Mouse (Mus musculus): ENCODE data around the gene Dedd2.

Dedd2 gene

DNA sequence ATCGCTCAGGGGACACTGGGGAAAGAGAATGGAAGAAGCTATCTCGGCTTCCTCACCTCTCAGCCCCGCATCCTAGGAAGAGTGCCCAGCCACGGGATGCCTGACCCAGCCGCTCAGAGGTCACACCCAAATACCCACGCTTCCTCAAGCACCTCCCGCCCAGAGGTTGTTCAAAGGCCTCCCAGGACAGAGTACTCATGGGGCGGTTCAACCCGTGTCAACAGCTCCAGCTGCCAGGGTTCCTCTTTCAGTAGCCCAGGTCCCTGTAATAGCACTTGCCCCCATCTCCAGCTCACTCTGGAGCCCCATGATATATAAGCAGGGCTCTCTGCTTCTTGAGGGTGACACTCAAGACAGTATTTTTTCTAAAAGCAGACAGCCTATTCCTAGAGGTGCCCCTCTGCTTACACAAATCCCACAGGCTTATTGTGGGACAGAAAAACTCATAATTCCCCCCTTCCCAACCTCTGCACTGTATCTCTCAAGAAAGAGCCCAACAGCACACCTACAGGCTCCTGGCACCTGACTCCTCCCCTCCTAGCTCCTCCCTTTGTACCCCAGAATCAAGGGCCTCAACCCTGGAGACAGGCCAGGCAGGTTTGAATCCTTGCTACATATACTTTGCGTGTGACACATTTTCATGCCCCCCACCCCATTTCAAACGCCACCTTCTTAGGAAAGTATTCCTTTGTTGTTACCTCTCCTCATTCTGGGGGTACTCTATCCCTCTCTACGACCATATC lies 2.6 kb downstream of the Dedd2 start:
- peak; percentile 25 for DNase-seq

DNA sequence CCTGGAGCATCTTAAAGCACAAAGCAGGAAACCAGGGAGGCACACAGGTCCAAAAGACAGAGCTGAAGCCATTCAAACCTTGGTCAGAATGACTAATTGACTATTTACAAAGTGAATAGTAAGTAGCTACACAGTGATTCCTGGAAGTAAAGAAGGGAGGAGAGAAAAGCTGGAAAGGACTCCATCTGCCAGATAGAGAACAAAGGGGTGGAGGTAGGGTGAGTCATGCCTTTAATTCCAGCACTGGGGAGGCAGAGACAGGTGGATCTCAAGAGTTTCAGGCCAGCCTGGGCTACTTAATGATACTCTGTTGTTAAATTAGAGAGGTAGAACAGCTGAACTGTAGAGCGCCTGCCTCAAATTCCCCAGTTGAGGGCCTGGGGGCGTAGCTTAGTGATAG lies 6.2 kb downstream of the Dedd2 start:
- no peak for DNase-seq

DNA sequence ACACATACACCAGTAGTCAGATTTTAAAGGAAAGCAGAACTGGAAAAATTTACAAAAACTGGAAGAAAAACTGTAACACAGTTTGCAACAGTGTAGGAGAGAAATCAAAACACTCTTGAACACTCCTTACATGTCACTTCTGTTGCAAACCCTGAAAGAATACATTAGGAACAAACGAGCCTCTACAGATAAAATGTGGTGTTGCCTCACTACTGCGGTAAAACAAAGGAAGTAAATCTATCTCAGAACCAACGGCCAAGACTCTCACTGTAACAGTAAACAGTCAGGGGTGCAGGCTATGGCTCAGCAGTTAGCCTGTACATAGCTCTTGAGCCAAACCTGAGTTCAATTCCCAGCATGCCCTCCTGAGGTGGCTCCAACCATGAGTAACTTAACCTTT lies 7.3 kb downstream of the Dedd2 start:
- DNase-seq: no peak

DNA sequence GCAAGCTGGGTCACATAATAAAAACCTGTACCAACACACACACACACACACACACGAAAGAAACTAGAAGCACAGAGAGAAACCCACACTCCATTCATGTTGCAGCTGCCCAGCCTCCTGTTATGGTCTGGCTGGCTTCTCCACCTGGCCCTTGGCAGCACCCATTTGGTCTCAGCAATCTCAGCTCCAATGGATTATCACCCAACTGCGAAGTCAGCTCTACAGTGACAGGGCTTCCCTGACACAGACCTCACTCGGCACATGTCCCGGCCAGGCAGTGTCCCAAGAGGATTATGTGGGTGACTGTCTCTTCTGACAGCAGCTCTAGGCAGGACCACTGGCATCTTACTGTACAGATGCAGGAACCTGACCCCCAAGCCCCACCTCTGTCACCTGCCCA lies 9.9 kb downstream of the Dedd2 start:
- no peak for DNase-seq

DNA sequence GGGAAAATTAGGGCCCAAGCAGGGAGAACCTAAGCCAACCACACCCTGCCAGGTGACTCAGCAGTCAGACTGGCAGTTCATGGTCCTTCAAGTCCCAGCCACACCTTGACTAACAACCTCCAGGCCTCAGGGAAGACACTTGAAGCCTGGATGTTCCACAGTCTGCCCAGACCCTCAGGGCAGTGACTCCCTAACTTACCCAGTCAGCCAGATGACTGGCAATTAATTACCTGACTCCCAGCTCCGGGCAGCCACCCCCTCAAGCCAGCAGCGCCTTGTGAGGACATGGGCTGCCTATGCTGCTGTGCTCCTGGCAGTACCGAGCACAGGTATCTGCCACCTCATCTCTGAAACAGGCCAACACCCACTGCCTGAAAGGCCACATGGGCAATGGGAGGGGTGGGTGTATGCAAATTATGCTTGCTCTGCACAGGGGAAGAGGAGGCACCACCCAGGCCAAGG lies 11.2 kb downstream of the Dedd2 start:
- no peak for DNase-seq

DNA sequence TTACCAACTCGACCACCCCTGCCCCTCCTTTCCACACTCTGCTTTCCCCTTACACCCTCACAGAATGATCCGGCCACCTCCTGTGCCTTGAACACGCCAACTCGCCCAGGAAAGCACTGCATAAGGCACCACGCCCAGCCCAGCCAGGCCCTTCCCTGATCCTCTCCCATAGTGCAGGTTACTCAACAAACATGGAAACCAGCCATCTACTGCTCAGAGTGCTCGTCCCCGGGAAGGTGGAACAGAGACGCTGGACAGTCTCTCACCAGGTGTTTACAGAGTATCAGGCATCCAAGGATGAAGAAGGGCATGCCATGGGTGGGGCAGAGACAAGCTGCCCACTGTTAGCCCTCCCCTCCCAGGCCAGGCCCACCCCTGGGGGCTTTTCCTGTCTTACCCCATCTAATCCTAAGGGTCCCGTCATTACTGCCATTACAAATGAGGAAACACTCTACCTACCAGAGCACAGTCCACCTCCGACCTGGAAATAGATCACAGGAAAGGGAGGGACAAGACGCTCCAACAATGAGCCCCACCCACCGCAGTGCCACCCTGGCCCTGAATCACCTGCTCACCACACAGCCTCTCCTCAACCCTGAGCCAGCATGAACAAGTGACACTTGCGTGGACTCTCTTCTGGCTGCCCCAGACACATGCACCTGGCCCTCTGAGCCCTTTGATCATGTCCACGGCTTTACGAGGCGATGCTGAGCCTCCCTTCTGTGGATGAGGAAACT lies 14.2 kb downstream of the Dedd2 start:
- peak; percentile 20 for DNase-seq

DNA sequence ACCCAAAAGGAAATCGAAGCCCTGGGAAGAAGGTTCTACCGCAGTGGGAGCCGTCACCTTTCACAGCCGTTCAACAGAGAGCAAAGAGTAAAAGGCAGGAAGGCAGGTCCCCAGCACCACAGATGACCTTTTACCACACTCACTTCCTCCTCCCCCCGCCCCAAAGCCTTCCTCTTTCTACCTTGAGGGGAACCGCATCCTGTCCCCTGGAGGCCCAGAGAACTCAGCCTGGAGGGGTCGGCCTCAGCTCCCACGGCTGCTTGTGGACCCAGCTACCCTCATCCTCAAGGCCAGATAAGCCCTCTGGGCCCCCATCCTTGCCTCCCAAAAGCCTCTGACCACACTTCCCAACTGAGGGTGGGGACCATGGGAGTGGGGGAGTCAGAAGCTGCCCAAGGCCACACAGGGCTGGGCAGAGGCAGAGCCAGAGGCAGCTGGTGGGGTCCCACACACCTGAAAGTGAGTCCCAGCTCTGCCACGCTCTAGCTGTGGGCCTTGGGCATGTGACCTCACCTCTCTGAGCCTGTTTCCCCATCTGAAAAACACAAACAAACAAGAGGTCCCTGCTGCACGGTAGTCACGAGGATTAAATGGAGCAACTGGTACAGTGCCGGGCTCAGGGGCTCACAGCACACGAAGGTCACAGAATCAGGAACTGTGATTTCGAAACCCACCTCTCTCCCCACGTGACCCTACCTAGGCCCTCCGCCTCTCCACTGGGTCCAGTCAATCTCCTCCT lies 14.9 kb downstream of the Dedd2 start:
- DNase-seq: no peak

GRCm38 (mm10) chr7:25203624-25204023 lies 16.8 kb downstream of the Dedd2 start:
- no peak for DNase-seq

- DNase-seq: peak; percentile 77
Observed at GRCm38 (mm10) chr7:25197384-25198018, 22.9 kb downstream of the Dedd2 start.

- DNase-seq: no peak
Observed at GRCm38 (mm10) chr7:25196107-25196506, 24.3 kb downstream of the Dedd2 start.

DNA sequence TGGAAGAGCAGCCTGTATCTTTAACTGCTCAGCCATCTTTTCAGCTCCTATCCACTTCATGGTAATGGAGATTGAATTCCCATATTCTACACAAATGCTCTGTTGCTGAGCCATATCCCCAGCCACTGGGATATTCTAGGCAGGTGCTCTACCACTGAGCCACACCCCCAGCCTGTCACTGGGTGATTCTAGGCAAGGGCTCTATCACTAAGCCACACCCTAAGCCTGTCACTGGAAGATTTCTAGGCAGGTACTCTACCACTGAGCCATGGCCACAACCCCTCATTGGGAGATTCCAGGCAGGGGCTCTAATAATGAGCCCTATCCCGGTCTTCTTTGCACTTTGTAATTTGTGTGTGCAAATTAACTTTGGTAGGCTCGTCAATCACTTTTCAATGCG lies 25.3 kb downstream of the Dedd2 start:
- no peak for DNase-seq

DNA sequence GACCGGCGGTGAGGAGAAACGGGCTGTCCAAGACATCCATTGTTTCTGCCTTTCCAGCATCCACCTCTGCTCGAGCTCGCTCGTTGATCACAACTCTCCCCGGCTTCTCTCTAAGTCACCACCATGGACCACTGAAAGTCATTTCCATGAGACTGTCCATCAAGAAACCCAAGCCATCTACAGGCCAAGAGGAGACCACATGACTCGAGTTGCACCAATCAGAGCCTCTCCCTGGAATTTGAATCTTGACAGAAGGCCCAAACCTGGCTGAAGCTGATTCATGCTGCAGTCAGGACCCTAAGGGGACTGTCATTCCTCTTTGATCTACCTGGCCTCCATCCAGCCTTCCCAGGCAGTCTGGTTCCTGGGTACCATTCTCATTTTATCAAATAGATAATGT lies 28.3 kb downstream of the Dedd2 start:
- no peak for DNase-seq

DNA sequence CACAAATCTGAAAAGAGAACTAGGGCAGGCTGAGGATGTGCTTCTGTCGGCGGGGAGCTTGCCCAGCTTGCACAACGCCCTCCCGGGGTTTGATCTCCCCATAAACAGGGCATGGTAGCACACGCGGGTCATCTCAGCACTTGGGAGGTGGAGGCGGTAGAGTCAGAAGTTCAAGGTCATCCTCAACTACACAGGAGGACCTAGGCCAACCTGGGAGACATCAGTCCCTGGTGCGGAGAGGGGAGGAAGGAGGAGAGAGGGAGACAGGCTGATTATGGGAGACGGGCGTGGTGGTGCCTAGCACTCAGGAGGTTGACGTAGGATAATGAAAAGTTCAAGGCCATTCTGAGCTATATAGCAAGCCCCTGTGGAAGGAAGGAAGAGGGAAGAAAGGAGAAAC lies 29.6 kb downstream of the Dedd2 start:
- no peak for DNase-seq

DNA sequence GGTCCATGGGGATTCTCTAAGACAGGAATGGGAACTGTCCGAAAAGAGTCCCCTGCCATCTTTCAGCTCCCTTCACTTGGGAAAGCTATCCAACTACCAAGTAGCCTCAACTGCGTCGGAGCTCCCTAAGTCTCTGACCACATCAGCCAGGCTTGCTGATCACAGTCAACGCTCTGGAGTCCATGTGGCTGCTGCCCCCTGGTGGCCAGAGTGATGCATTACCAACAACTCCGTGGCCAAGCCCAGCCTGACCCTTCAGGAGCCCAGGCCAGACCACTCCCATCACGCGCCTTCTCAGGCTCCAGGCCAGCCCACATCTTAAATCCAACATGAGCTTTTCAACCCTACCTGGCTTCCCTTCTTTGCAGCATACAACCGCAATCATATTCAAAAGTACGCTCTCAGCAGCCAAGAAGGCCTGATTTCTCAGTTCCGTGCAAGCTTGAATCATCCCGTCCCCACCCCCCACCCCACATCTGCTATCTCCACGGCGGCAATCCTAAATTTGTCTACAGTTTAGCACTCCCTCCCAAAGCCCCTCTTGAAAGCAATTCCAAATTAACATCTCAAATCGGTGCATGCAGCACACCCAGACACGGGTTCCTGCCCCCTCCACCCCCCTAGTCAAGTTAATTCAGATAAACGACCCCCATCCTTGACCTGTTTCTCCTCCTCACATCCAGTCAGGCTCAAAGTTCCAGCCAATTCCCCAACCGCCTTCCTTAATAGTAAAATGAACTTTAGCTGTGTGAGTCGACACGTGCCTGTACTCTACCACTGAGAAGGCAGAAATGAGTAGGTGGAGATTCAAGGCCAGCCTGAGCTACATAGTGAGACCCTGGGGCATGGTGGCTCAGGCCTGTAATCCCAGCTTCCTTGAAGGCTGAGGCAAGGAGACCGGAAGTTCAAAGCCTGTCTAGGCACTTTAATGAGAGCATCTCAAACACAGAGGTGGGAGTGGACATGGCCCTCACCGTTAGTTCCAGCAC lies 32.5 kb downstream of the Dedd2 start:
- DNase-seq: peak; percentile 90

DNA sequence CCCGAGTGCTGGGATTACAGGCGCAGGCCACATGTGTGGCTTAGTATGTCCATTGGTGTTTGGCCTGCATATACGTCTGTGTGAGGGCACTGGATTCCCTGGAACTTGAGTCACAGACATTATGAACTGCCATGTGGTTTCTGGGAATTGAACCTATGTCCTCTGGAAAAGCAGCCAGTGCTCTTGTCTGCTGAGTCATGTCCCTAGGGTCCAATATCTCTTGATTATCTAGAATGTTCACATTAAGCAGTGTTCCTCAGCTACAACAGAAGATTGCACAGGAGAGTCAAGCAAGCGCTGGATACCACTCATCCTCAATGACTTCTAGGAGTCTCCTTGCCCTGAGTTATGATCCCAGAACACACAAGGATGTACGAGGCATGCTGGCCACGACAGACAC lies 36.3 kb downstream of the Dedd2 start:
- no peak for DNase-seq

DNA sequence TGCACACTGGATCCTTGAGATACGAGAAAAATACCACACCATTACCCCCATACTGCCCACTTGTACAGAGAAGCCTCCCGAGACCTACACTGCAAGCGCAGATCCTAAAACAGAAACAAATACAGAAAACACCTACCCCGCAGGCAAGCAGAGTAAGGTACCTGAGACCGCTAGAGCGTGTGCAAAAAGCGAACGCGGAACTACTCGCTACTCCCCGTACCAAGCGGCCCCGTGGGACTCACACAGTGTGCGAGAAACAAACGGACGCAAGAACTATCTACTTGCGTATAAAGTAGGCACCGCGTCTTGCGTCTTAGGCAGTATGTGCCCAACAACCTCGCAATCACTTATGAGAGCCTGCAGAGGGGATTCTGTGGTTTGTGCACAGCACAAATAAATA lies 38.6 kb downstream of the Dedd2 start:
- DNase-seq: no peak

DNA sequence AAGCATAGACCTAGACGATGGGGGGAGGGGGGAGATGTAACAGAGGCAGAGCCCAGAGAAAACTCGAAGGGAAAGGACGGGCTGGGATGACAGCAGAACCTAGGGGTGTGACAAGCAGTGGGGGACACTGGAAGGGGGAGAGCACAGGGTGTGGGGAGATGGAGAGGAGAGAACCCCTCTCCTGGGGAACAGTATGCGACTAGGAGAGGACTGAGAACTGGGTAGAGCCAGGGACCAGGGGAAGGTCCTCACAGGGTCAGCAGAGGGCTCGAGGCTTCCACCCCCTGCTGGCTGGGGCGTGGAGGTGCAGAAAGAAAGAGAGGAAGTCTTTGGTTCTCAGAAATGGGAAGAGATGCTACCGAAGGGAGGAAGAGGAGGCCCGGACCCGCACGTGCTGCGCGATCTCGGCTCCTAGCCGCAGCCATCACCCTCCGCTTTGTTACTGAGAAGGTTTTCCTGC lies 39.1 kb downstream of the Dedd2 start:
- peak; percentile 48 for DNase-seq

GRCm38 (mm10) chr7:25180512-25180911 lies 39.9 kb downstream of the Dedd2 start:
- DNase-seq: no peak

DNA sequence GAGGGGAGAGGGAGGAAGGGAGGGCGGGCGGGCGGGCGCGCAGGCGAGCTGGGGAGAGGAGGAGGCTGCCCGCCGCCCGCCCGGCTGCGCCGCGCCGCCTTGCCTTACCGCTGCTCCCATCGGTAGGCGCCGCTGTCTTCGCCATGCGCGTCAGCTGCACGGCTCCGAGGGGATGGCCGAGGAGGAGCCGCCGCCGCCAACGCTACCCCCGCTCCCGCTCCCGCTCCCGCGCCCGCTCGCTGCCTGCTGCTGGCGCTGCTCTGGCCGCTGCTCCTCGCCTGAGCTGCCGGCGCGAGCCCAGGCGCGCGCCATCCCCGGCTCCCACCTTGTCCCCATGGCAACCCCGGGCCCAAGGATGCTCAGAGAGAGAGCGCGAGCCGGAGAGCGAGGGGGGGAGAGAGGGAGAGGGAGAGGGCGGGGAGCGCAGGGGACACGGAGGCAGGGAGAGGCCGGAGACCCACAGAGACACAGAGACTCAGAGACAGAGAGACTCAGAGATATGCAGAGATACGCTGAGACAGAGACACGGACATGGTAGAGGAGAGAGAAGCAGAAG lies 40.7 kb downstream of the Dedd2 start, which contains the start of gene Pou2f2:
Pou2f2 (minus strand) TSS at position 121 of the 556 bp plus-strand sequence.
- DNase-seq: peak; percentile 71

DNA sequence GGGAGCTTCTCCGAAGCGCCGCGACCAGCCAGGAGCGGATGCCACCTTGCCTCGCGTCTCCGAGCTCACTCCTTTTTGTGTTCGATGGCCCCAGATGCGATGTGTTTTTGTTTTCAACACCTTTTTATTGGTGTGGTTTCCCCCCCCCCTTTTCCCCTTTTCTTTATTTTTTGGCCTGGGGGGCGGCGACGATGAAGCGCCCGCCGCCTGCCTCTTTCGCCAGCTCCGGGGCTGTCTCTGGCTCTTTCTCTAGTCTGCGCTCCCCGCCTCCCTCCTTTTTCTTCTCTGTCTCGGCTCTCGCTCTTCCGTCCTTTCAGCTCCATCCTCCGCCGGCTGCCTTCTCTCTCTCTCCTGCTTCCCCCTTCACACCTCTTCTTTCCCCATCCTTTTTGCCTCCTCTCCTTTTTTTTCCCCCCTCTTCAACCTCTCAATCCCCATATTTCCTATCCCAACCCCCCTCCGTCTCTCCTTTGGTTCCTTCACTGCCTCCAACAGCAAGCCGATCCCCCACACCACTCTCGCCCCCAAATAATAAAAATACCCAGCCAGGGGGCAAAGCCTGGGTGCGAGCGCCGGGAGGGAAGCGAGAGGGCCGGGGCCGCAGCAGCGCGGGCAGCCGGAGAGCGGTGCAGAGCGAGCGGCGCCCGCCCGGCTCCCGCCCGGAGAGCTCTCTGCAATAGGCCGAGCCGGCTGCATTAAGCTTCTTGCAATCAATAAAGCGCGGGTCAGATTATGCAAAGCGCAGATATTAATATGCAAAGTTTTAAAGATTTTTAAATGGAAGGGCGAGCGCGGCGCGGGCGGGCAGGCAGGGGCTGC lies 41.4 kb downstream of the Dedd2 start:
- no peak for DNase-seq

DNA sequence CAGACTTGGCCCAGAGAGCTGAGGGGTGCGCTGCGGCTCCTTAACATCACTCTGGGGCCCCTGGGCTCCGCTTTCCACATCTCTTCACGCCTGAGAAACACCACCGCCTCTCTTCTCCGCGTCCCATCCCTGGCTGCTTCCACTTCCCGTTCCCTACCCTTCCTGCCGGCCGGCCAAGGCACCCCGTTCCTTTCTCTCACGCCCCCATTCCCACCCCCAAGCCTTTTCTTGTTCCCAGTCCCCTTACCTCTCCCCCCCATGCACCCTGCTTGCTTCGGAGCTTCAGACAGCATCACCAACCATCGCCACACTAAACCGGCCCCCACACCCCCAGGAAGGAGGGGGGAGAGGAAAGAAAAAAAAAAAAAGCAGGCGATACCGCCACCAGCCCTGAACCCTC lies 42.1 kb downstream of the Dedd2 start:
- no peak for DNase-seq

All from lung, postnatal 10 days (tissue).